Mouse (Mus musculus) stomach, embryonic 16.5 days (tissue): ENCODE results near the gene Uhrf1. TPM values are rescaled to one million over a fixed set of nuclear protein-coding genes. Genes with fewer than 3 reads are reported as not detected.

Experiments
- polyA plus RNA-seq: library from polyadenylated mRNA; unstranded; fragments of >200 nt; fragmentation: Nextera tagmentation; extraction: Ambion mirVana; gene quantifications from 2 replicates; pipeline ENCODE4 v1.2.1, GENCODE M21; 2015

Uhrf1 gene
- polyA plus RNA-seq, 1 experiment from 2014 or later: 90.4 TPM

Other genes with a start within 250 kb of the Uhrf1 start
- 39.4 and 42.1 TPM in 2 replicates for gene Ubxn6, start 228.3 kb upstream of the Uhrf1 start, polyA plus RNA-seq
- gene Hdgfl2, start 223.7 kb upstream of the Uhrf1 start, polyA plus RNA-seq: 77.3 and 80.1 TPM in 2 replicates
- gene Plin4, start 193.5 kb upstream of the Uhrf1 start, polyA plus RNA-seq: 0.80 and 0.90 TPM in 2 replicates
- gene Plin5, start 185.7 kb upstream of the Uhrf1 start, polyA plus RNA-seq: 0.62 and 1.2 TPM in 2 replicates
- gene Lrg1, start 181.3 kb upstream of the Uhrf1 start, polyA plus RNA-seq: 1.3 and 1.4 TPM in 2 replicates
- gene Sema6b, start 163.0 kb upstream of the Uhrf1 start, polyA plus RNA-seq: 0.50 and 0.71 TPM in 2 replicates
- 11.9 and 14.3 TPM in 2 replicates for gene Tnfaip8l1, start 140.8 kb upstream of the Uhrf1 start, polyA plus RNA-seq
- gene Mydgf, start 119.4 kb upstream of the Uhrf1 start, polyA plus RNA-seq: 106 and 116 TPM in 2 replicates
- gene Dpp9, start 84.4 kb upstream of the Uhrf1 start, polyA plus RNA-seq: 32.6 and 37.4 TPM in 2 replicates
- 12.3 and 12.9 TPM in 2 replicates for gene Fem1a, start 46.5 kb upstream of the Uhrf1 start, polyA plus RNA-seq
- 7.6 and 9.6 TPM in 2 replicates for gene Ticam1, start 26.5 kb upstream of the Uhrf1 start, polyA plus RNA-seq
- gene Plin3, start 10.4 kb upstream of the Uhrf1 start, polyA plus RNA-seq: 103 and 123 TPM in 2 replicates
- gene Arrdc5, start 3.0 kb upstream of the Uhrf1 start, polyA plus RNA-seq: not detected in 2 replicates
- 23.5 and 24.2 TPM in 2 replicates for gene Kdm4b, start 22.7 kb downstream of the Uhrf1 start, polyA plus RNA-seq
- gene Ptprs, start 173.2 kb downstream of the Uhrf1 start, polyA plus RNA-seq: 58.5 and 61.9 TPM in 2 replicates
- not detected in 2 replicates for gene Znrf4, start 209.1 kb downstream of the Uhrf1 start, polyA plus RNA-seq